Mouse (Mus musculus) lung, adult 2 months (tissue): ENCODE data around the gene Ppm1e.

ENCODE experiments used
- CTCF ChIP-seq: fragments of 200-500 bp; IDR thresholded peaks from 2 replicates; pipeline ENCODE4 v1.5.1; 2011; ENCODE audit warnings: mild to moderate bottlenecking, low read length, control low read depth; ENCODE audit not compliant: insufficient read depth
- POLR2A ChIP-seq: fragments of 200-500 bp; IDR thresholded peaks from 2 replicates; pipeline ENCODE4 v1.6.1; 2011; ENCODE audit warnings: low read depth, mild to moderate bottlenecking, control low read depth, low read length, borderline replicate concordance; ENCODE audit errors: extremely low read depth

GRCm38 (mm10) chr11:87263946-87264345, 94.9 kb downstream of the Ppm1e start:
- TF ChIP-seq POLR2A, result no peak
- TF ChIP-seq CTCF, result no peak
